Mouse (Mus musculus): ENCODE measurements around the gene Ctdspl.

- TF ChIP-seq POLR2A (IDR thresholded peaks at IDR 0.05; ENCODE audit: control insufficient read depth, extremely low read depth, insufficient read depth, low read length, poor library complexity) (no peak), CTCF (IDR thresholded peaks at IDR 0.05; ENCODE audit: borderline replicate concordance, control insufficient read depth, extremely low read depth, insufficient read depth, low read length, poor library complexity) (no peak)
These were observed 108.7 kb downstream of the Ctdspl start for GRCm38 (mm10) chr9:119034676-119035665.
